Mouse (Mus musculus): ENCODE measurements around the gene Ccdc153.
A peak's percentile ranks its signal among the peaks of the same experiment; 100 is the strongest.

The Ccdc153 gene

DNA sequence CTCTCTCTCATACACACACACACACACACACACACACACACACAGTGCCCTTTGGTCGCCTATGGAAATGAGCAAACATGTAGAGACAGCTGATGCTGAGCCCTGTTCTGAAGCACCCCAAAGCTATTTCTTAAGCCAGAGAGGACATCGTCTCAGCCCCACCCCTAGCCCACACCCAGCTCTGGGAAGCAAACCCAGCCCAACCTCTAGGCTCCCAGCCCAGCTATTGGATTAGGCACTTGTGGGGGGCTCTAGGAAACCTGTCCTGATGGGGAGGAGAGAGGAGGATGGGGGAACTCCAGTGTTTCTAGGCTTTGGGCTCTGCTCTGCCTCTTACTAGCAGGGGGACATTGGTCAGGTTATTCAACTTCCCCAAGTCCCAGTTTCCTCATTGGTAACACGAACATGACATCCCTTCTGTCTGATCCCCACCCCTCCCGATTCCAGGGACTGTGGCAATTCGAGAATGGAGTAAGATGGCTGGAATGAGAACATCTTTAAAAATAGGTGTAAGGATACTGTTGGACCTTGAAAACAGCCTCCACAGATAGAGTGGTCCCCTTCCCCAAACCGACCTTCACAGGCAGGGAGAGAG lies 45.9 kb downstream of the Ccdc153 start:
- peak; percentile 50 to 77 for DNase-seq (ENCODE audit: low spot score in 2 of 2)

- DNase-seq (ENCODE audit: low spot score in 2 of 2): peak in 1 of 2 experiments; percentile 59
Observed at GRCm38 (mm10) chr9:44287003-44287400, 46.5 kb downstream of the Ccdc153 start.

GRCm38 (mm10) chr9:44287401-44288075 lies 47.1 kb downstream of the Ccdc153 start:
- DNase-seq (ENCODE audit: low spot score in 2 of 2): peak; percentile 67 to 72

- peak in 1 of 2 experiments; percentile 77 for DNase-seq (ENCODE audit: low spot score in 2 of 2)
Observed at GRCm38 (mm10) chr9:44288076-44288958, 47.8 kb downstream of the Ccdc153 start, which contains the start of gene Abcg4. Gene Abcg4 (minus strand): TSS chr9:44288615.

- no peak for DNase-seq (ENCODE audit: low spot score in 2 of 2)
Observed at GRCm38 (mm10) chr9:44288959-44289291, 48.4 kb downstream of the Ccdc153 start.

DNA sequence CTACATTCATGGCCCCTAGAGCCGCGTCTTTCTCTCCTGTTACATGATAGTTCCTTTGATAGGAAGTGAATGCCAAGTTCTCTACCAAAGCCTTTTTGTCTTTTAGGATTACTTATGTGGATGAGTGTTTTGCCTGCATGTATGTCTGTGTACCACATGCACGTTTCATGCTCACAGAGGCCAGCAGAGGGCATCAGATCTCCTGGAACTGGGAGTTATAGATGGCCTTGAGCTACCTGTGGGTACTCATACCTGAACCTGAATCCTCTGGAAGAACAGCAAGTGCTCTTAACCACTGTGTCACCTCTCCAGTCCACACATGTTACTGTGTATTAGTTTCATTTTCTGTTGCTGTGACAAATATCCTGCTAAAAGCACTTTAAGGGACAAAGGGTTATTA lies 52.0 kb downstream of the Ccdc153 start:
- DNase-seq (ENCODE audit: low spot score in 2 of 2): peak; percentile 49 to 77

All from spleen, postnatal 10 days (tissue).